Mouse (Mus musculus) 3T3-L1 (cell line): Measurements from ENCODE around the gene Zfp651.

Experiments used
- DNase-seq: peaks from one replicate; pipeline ENCODE4 v3.0.0-alpha.2; 2015; ENCODE audit warnings: low read depth, low spot score

Zfp651 gene

GRCm38 (mm10) chr9:121759091-121760081 is at the start of gene Zfp651:
TSS of gene Zfp651 (plus strand) at chr9:121759330.
- DNase-seq: peak; percentile 49

GRCm38 (mm10) chr9:121709898-121710583 is 49.1 kb upstream of the Zfp651 start, which contains the start of gene Ss18l2:
TSS of gene Ss18l2 (plus strand) at chr9:121710329.
- DNase-seq: peak; percentile 99

GRCm38 (mm10) chr9:121710584-121710975 is 48.5 kb upstream of the Zfp651 start:
- peak; percentile 45 for DNase-seq

GRCm38 (mm10) chr9:121717048-121717447 is 42.1 kb upstream of the Zfp651 start:
- DNase-seq: no peak

GRCm38 (mm10) chr9:121718070-121718705 is 40.9 kb upstream of the Zfp651 start:
- peak; percentile 42 for DNase-seq

DNA sequence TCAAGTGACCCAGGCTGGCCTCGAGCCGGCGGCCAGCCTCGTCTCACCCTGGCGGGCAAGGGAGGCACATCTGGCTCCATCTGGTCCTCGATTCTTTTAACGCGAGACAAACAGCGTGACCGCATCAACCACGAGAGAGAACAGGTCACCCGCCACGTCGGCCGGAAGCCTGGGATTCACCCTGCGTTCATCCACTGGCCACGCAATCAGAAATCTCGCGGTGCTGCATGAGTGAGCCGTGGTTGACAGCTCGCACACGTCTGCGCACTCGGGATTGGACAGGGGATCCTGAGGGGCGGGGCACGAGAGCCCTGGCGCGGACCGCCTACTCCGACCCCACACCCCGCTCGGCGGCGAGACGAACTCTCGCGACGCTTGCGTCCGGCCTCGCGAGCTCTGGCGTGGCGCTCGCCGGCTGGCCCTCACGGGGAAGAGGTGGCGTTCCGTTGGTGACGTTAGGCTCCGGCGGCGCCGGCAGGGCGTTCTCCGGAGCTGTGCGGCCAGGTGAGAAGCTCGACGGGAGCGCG is 40.3 kb upstream of the Zfp651 start, which contains the start of gene Nktr:
Gene Nktr, plus strand, starts transcription at position 378 of the 527 bp plus-strand sequence.
- peak; percentile 99 for DNase-seq

DNA sequence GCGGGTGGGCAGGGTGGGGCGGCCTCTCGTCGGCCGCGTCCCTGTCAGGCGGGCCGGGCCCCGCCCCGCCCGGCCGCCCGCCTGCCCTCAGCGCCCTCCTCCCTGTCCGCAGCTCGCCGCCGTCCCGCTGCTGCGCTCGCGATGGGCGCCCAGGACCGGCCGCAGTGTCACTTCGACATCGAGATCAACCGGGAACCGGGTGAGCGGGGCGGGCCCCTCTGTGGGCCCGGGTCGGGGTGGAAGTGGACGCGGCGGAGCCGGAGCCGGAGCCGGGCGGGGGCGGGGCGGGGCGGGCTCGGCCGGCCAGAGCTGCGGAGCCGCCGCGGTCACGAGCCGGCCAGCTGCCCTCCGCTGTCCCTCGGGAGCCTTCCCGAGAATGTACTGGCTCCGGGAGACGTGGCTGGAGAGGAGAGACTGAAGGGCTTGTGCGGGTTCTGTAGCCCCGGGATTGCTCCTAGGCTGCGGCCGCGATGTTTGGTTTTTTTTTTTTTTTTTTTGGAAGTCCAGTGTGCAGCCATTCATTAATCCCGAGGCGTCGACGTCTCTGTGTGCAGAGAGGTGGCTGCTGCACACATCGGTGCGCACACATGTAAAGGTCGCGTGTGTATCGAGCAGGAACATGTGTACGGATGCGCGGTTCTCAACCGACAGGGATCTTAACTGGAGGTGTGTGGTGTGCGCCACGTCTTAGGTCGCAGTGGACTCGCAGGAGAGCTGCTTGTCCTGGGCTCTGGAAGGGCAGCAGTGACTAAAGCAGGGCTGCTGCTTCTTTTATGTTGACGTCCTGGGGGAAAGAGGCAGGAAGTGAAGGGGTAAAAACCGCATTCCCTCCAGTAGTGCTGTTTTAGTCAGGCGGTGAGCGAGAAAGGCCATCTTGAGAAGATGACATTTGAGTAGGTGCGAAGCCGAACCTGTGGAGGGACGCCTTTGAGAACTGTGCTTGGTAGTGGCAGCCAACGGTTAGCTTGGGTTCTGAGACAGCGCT is 39.5 kb upstream of the Zfp651 start:
- peak; percentile 64 for DNase-seq

GRCm38 (mm10) chr9:121740490-121740889 is 18.6 kb upstream of the Zfp651 start:
- DNase-seq: no peak

GRCm38 (mm10) chr9:121741168-121741567 is 18.0 kb upstream of the Zfp651 start:
- DNase-seq: no peak

DNA sequence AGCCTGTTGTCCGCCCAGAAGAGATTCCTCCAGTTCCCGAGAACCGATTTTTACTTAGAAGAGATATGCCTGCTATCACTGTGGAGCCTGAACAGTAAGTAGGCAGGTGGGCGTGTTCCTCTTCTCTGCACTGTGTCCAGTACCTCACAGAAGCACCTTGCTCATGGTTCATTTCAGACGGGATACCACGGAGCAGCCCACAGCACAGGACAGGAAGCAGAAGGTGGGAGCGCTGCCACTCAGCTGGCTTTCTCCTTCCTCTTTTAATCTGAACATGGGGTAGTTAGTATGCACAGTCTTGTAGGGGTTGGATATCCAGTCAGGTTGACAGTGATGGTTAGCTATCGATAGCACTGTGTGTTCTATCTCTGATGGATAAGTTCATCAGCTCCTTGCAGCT is 15.1 kb upstream of the Zfp651 start:
- no peak for DNase-seq

DNA sequence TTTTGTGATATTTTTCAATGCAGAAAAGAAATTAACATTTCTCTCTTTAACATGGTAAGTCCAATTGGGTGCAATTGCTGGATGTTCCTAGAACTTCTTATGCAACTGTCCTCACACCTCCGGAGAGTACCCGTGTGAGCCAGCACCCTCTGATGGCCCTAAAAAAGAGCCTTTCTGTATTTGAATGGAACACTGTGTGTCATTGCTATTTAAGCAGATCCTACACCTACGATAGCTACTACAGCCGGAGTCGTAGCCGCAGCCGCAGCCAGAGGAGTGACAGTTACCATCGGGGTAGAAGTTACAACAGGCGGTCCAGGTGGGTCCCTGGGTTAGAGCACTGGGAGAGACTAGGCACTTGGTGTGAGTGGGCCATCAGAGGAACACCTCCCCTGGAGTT is 6.4 kb upstream of the Zfp651 start:
- no peak for DNase-seq

GRCm38 (mm10) chr9:121754624-121755023 is 4.5 kb upstream of the Zfp651 start:
- DNase-seq: no peak

DNA sequence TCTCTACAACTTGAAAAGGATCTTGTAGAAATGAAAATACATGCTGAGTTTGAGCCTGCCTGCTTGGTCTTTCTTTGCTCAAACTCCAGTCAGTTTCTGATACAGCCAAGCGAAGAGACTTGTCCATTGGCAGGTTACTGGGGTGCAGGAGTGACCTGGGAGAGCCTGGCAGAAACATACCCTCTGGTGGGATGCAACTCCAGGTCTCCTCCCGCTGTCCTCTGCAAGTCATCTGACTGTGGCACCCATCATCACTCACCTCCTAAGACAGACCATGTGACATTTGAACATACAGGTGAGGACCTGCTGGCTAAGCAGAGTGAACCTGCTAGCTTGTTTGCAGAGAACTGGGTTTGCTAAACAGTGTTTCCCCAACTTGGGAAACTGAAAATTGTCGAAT is 2.3 kb upstream of the Zfp651 start:
- no peak for DNase-seq

DNA sequence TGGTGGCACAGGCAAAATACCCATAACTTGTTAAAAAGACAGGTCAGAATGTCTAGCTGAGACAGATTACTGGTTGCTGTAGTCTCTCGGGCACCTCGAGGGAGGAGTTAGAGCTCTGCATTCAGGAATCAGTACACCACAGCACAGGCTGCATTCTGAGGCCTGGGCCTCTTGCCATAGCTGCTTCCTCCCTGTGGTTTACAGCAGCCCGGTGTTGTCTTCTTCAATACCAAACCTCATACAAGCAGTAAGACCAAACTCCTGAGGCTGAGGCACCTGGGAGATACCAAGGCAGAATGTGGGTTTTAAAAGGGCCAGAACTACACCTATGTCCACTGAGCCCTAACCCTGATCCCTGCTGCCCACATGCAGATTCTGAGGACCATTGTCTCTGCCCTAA is 1.7 kb upstream of the Zfp651 start:
- DNase-seq: peak; percentile 76

- DNase-seq: peak; percentile 80
These were observed 1.0 kb upstream of the Zfp651 start for GRCm38 (mm10) chr9:121757835-121758814.

GRCm38 (mm10) chr9:121760271-121761090 is 1.4 kb downstream of the Zfp651 start:
- peak; percentile 62 for DNase-seq

GRCm38 (mm10) chr9:121761091-121761665 is 2.0 kb downstream of the Zfp651 start:
- DNase-seq: peak; percentile 76

GRCm38 (mm10) chr9:121761787-121762186 is 2.7 kb downstream of the Zfp651 start:
- no peak for DNase-seq
